Mouse (Mus musculus) limb, embryonic 13.5 days (tissue): ENCODE results near the gene Natd1. TPM values are rescaled to one million over a fixed set of nuclear protein-coding genes. Genes with fewer than 3 reads are reported as not detected.
A peak's percentile ranks its signal among the peaks of the same experiment; 100 is the strongest.

Experiments used
- ATAC-seq: fragments of 200-750 bp; cut with Nextera tagmentation; 2 replicates; pipeline ENCODE4 v1.8.0; 2017; ENCODE audit warnings: low read depth, moderate number of reproducible peaks, moderate TSS enrichment; ENCODE audit not compliant: low FRiP score
- H3K27ac ChIP-seq: fragments of 300-500 bp; sonication (generic); 2 replicates; pipeline ENCODE4 v1.5.1; 2015; ENCODE audit warnings: inconsistent platforms, mild to moderate bottlenecking, moderate library complexity
- H3K27me3 ChIP-seq: fragments of 300-500 bp; sonication (generic); 2 replicates; pipeline ENCODE4 v1.6.1; 2015; ENCODE audit warnings: mild to moderate bottlenecking, inconsistent platforms
- H3K36me3 ChIP-seq: fragments of 300-500 bp; sonication (generic); 2 replicates; pipeline ENCODE4 v1.6.1; 2015; ENCODE audit warnings: inconsistent platforms, mild to moderate bottlenecking, moderate library complexity
- H3K4me1 ChIP-seq: fragments of 300-500 bp; sonication (generic); 2 replicates; pipeline ENCODE4 v1.6.1; 2015; ENCODE audit warnings: inconsistent platforms
- H3K4me2 ChIP-seq: fragments of 300-500 bp; sonication (generic); replicated peaks from 2 replicates; pipeline ENCODE4 v1.6.1; 2015; ENCODE audit warnings: inconsistent platforms, mild to moderate bottlenecking, moderate library complexity
- H3K4me3 ChIP-seq: fragments of 300-500 bp; sonication (generic); 2 replicates; pipeline ENCODE4 v1.5.1; 2015; ENCODE audit warnings: moderate library complexity, mild to moderate bottlenecking, inconsistent platforms
- H3K9ac ChIP-seq: fragments of 300-500 bp; sonication (generic); 2 replicates; pipeline ENCODE4 v1.6.1; 2015; ENCODE audit warnings: mild to moderate bottlenecking, inconsistent platforms
- H3K9me3 ChIP-seq: fragments of 300-500 bp; sonication (generic); 2 replicates; pipeline ENCODE4 v1.6.1; 2016; ENCODE audit warnings: inconsistent platforms
- WGBS: fragments of 180-500 bp; shearing (Covaris S2); methylation state at CpG from one replicate; pipeline ENCODE4 v1.1.7; 2015; 5-methylcytosine and 5-hydroxymethylcytosine counted together
- polyA plus RNA-seq: library from polyadenylated mRNA; unstranded; fragments of >200 nt; fragmentation: Nextera tagmentation; extraction: Ambion mirVana; gene quantifications from 2 replicates; pipeline ENCODE4 v1.2.1, GENCODE M21; 2015

Natd1 gene
- polyA plus RNA-seq, 1 experiment from 2014 or later, result 22.3 TPM

- 68% methylated on average over 4 of the region's 4 CpGs for WGBS
- ATAC-seq, result 0 out of 2 replicates have a peak, but pooled peaks have one; percentile 5
- Histone ChIP-seq H3K4me2 (no peak overlapping the region), H3K36me3 (peaks cover 66% of the 10 kb centered on the region), H3K9ac (no peak overlapping the region), H3K4me1 (peaks cover 30% of the 10 kb centered on the region; the same call in 1 of the 2 replicates), H3K27ac (no peak overlapping the region), H3K4me3 (no peak overlapping the region), H3K9me3 (no peaks in the 10 kb centered on the region), H3K27me3 (no peaks in the 10 kb centered on the region)
Observed at GRCm38 (mm10) chr11:60863196-60863595, 51.4 kb downstream of the Natd1 start.

DNA sequence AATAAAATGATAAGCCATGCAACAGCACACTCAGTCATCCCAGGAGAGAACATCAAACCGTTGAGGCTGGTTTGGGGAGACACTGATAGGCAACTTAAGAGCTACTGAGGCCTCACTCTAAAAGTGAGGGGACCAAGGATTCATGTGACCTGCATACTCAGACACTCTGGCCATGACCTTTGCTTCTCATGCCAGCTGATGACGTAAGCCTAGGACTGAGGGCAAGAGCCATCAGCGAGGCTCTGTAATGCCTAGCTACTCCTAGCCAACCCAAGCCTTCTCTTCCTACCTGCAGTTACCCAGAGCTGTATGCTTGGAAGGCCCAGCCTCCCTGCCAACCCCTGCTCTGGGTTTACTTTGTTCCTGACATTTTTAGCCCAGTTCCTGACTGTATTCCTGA is 52.6 kb downstream of the Natd1 start:
- Histone ChIP-seq H3K4me1 (peaks cover 30% of the 10 kb centered on the region; the same call in 1 of the 2 replicates), H3K9me3 (no peaks in the 10 kb centered on the region), H3K27me3 (no peaks in the 10 kb centered on the region), H3K36me3 (peaks cover 72% of the 10 kb centered on the region), H3K27ac (no peak overlapping the region), H3K4me2 (no peak overlapping the region), H3K4me3 (no peak overlapping the region), H3K9ac (no peak overlapping the region)
- WGBS, result 95% methylated on average over 3 of the region's 3 CpGs
- no peak for ATAC-seq

- no peaks in the 10 kb centered on the region for H3K9me3 ChIP-seq
- ATAC-seq, result no peak
- H3K36me3 ChIP-seq, result peaks cover 86% of the 10 kb centered on the region
- no peak overlapping the region for H3K4me3 ChIP-seq
- H3K27ac ChIP-seq, result no peak overlapping the region
- H3K27me3 ChIP-seq, result no peaks in the 10 kb centered on the region
- H3K4me1 ChIP-seq, result no peaks in the 10 kb centered on the region
- H3K4me2 ChIP-seq, result no peak overlapping the region
- H3K9ac ChIP-seq, result no peak overlapping the region
- WGBS, result 60% methylated on average over 3 of the region's 3 CpGs
Observed at GRCm38 (mm10) chr11:60856587-60856986, 58.0 kb downstream of the Natd1 start.

Other genes starting within 250 kb of the Natd1 start
- 76.6 and 83.9 TPM in 2 replicates for gene Llgl1, start 215.0 kb downstream of the Natd1 start, polyA plus RNA-seq
- 65.2 and 68.1 TPM in 2 replicates for gene Flii, start 187.5 kb downstream of the Natd1 start, polyA plus RNA-seq
- 17.9 and 19.7 TPM in 2 replicates for gene Mief2, start 186.4 kb downstream of the Natd1 start, polyA plus RNA-seq
- gene Top3a, start 137.4 kb downstream of the Natd1 start, polyA plus RNA-seq, result 18.9 and 22.0 TPM in 2 replicates
- 5.4 and 7.0 TPM in 2 replicates for gene Smcr8, start 137.2 kb downstream of the Natd1 start, polyA plus RNA-seq
- 47.9 and 52.2 TPM in 2 replicates for gene Shmt1, start 103.0 kb downstream of the Natd1 start, polyA plus RNA-seq
- 34.8 and 36.7 TPM in 2 replicates for gene Dhrs7b, start 84.1 kb downstream of the Natd1 start, polyA plus RNA-seq
- 62.3 and 67.1 TPM in 2 replicates for gene Tmem11, start 35.5 kb downstream of the Natd1 start, polyA plus RNA-seq
- 87.6 and 93.3 TPM in 2 replicates for gene Map2k3, start 17.3 kb upstream of the Natd1 start, polyA plus RNA-seq
- 0.14 and 0.15 TPM in 2 replicates for gene Kcnj12, start 107.8 kb upstream of the Natd1 start, polyA plus RNA-seq
- gene Tnfrsf13b, start 212.0 kb upstream of the Natd1 start, polyA plus RNA-seq, result 1.2 and 1.7 TPM in 2 replicates